Mouse (Mus musculus) embryo, embryonic 10.5 days (tissue): ENCODE data around the gene Cntn5.

Source experiments
- DNase-seq: peaks from one replicate; pipeline ENCODE4 v3.0.0-alpha.2; 2015; ENCODE audit warnings: low spot score

The Cntn5 gene

GRCm38 (mm10) chr9:9696636-9697035 lies 1207.9 kb downstream of the Cntn5 start:
- no peak for DNase-seq

GRCm38 (mm10) chr9:9682348-9682884 lies 1222.2 kb downstream of the Cntn5 start:
- no peak for DNase-seq

- DNase-seq = no peak
These were observed 1228.5 kb downstream of the Cntn5 start for GRCm38 (mm10) chr9:9676078-9676477.

GRCm38 (mm10) chr9:9674531-9674930 lies 1230.0 kb downstream of the Cntn5 start:
- no peak for DNase-seq

GRCm38 (mm10) chr9:9673277-9674049 lies 1231.1 kb downstream of the Cntn5 start:
- DNase-seq = peak; percentile 32

GRCm38 (mm10) chr9:9653463-9653862 lies 1251.1 kb downstream of the Cntn5 start:
- DNase-seq = no peak

GRCm38 (mm10) chr9:9647361-9647760 lies 1257.2 kb downstream of the Cntn5 start:
- no peak for DNase-seq

GRCm38 (mm10) chr9:9646276-9646675 lies 1258.3 kb downstream of the Cntn5 start:
- DNase-seq = no peak
